Mouse (Mus musculus): ENCODE measurements around the gene Alg2.

Gene Alg2

GRCm38 (mm10) chr4:47449586-47450522 is 24.3 kb downstream of the Alg2 start:
- no peak for DNase-seq (ENCODE audit: low spot score)

GRCm38 (mm10) chr4:47449116-47449515 is 25.0 kb downstream of the Alg2 start:
- DNase-seq (ENCODE audit: low spot score), result no peak

- no peak for DNase-seq (ENCODE audit: low spot score)
Measured at GRCm38 (mm10) chr4:47448526-47448925, 25.6 kb downstream of the Alg2 start.

GRCm38 (mm10) chr4:47440951-47441350 is 33.2 kb downstream of the Alg2 start:
- DNase-seq (ENCODE audit: low spot score), result no peak

GRCm38 (mm10) chr4:47438956-47439355 is 35.2 kb downstream of the Alg2 start:
- DNase-seq (ENCODE audit: low spot score), result no peak

- peak; percentile 39 for DNase-seq (ENCODE audit: low spot score)
Measured at GRCm38 (mm10) chr4:47437365-47438340, 36.5 kb downstream of the Alg2 start.

- DNase-seq (ENCODE audit: low spot score), result no peak
Measured at GRCm38 (mm10) chr4:47435566-47436360, 38.4 kb downstream of the Alg2 start.

GRCm38 (mm10) chr4:47435131-47435530 is 39.0 kb downstream of the Alg2 start:
- no peak for DNase-seq (ENCODE audit: low spot score)

GRCm38 (mm10) chr4:47432766-47433165 is 41.4 kb downstream of the Alg2 start:
- DNase-seq (ENCODE audit: low spot score), result no peak

GRCm38 (mm10) chr4:47431081-47431480 is 43.1 kb downstream of the Alg2 start:
- no peak for DNase-seq (ENCODE audit: low spot score)

GRCm38 (mm10) chr4:47430557-47430956 is 43.6 kb downstream of the Alg2 start:
- DNase-seq (ENCODE audit: low spot score), result no peak

- no peak for DNase-seq (ENCODE audit: low spot score)
Measured at GRCm38 (mm10) chr4:47427606-47428005, 46.5 kb downstream of the Alg2 start.

- no peak for DNase-seq (ENCODE audit: low spot score)
Measured at GRCm38 (mm10) chr4:47425247-47425830, 48.8 kb downstream of the Alg2 start.

- no peak for DNase-seq (ENCODE audit: low spot score)
Measured at GRCm38 (mm10) chr4:47424376-47424775, 49.8 kb downstream of the Alg2 start.

- no peak for DNase-seq (ENCODE audit: low spot score)
Measured at GRCm38 (mm10) chr4:47422946-47423345, 51.2 kb downstream of the Alg2 start.

GRCm38 (mm10) chr4:47422194-47422593 is 51.9 kb downstream of the Alg2 start:
- DNase-seq (ENCODE audit: low spot score), result no peak

- no peak for DNase-seq (ENCODE audit: low spot score)
Measured at GRCm38 (mm10) chr4:47420191-47420590, 53.9 kb downstream of the Alg2 start.

GRCm38 (mm10) chr4:47419268-47419973 is 54.7 kb downstream of the Alg2 start:
- no peak for DNase-seq (ENCODE audit: low spot score)

- no peak for DNase-seq (ENCODE audit: low spot score)
Measured at GRCm38 (mm10) chr4:47417871-47418270, 56.3 kb downstream of the Alg2 start.

All from spleen, adult 12 weeks (tissue).